Mouse (Mus musculus): Measurements from ENCODE around the gene Tmem175.

- no peak for TF ChIP-seq CTCF (IDR thresholded peaks at IDR 0.05; ENCODE audit: insufficient read depth, low read length)
- TF ChIP-seq POLR2A (IDR thresholded peaks at IDR 0.05; ENCODE audit: borderline replicate concordance, extremely low read depth, low read depth, low read length), result no peak
Measured at GRCm38 (mm10) chr5:108581361-108581891, 48.1 kb upstream of the Tmem175 start.

Measured in lung, adult 2 months (tissue).